Mouse (Mus musculus) limb, embryonic 12.5 days (tissue): Measurements from ENCODE around the gene Rhbdf1. TPM values are rescaled to one million over a fixed set of nuclear protein-coding genes. Genes with fewer than 3 reads are reported as not detected.

Source experiments
- ATAC-seq: fragments of 200-750 bp; cut with Nextera tagmentation; 2 replicates; pipeline ENCODE4 v1.8.0; 2017; ENCODE audit warnings: low read depth, moderate TSS enrichment; ENCODE audit not compliant: insufficient number of reproducible peaks, insufficient read depth, low FRiP score, low TSS enrichment
- H3K27ac ChIP-seq: fragments of 300-500 bp; sonication (generic); 2 replicates; pipeline ENCODE4 v1.5.1; 2016; ENCODE audit warnings: mild to moderate bottlenecking, moderate library complexity
- H3K27me3 ChIP-seq: fragments of 300-500 bp; sonication (generic); 2 replicates; pipeline ENCODE4 v1.6.1; 2016; ENCODE audit warnings: mild to moderate bottlenecking, moderate library complexity
- H3K36me3 ChIP-seq: fragments of 300-500 bp; sonication (generic); 2 replicates; pipeline ENCODE4 v1.6.1; 2016; ENCODE audit warnings: mild to moderate bottlenecking, moderate library complexity
- H3K4me1 ChIP-seq: fragments of 300-500 bp; sonication (generic); replicated peaks from 2 replicates; pipeline ENCODE4 v1.6.1; 2016
- H3K4me2 ChIP-seq: fragments of 300-500 bp; sonication (generic); 2 replicates; pipeline ENCODE4 v1.6.1; 2016; ENCODE audit warnings: mild to moderate bottlenecking, moderate library complexity
- H3K4me3 ChIP-seq: fragments of 300-500 bp; sonication (generic); replicated peaks from 2 replicates; pipeline ENCODE4 v1.5.1; 2016; ENCODE audit warnings: mild to moderate bottlenecking
- H3K9ac ChIP-seq: fragments of 300-500 bp; sonication (generic); replicated peaks from 2 replicates; pipeline ENCODE4 v1.6.1; 2016; ENCODE audit warnings: mild to moderate bottlenecking, moderate library complexity
- H3K9me3 ChIP-seq: fragments of 300-500 bp; sonication (generic); 2 replicates; pipeline ENCODE4 v1.6.1; 2016; ENCODE audit warnings: mild to moderate bottlenecking, moderate library complexity
- WGBS: fragments of 180-500 bp; shearing (Covaris S2); methylation state at CpG from one replicate; pipeline ENCODE4 v1.1.7; 2016; 5-methylcytosine and 5-hydroxymethylcytosine counted together
- polyA plus RNA-seq: library from polyadenylated mRNA; unstranded; fragments of >200 nt; fragmentation: Nextera tagmentation; extraction: Ambion mirVana; gene quantifications from 2 replicates; pipeline ENCODE4 v1.2.1, GENCODE M21; 2016

Gene Rhbdf1
- polyA plus RNA-seq, 1 experiment from 2014 or later, result 39.8 TPM

DNA sequence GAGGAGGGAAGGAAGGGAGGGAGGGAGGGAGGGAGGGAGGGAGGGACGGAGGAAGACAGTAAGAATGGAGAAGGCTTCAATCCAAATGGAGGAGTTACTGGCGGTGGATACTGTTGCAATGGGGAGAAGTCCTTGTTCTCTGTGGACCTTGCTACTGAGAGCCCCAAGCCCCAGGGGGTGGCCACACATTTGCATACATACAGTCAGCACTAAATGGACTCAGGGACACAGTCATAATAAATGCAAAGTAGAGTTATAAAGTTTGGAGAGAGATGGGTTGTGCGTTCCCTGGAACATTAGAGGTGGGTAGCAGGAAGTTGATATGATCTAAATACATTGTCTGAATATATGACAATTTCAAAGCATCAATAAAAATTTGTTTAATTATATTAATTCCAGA lies 36.1 kb downstream of the Rhbdf1 start:
- ATAC-seq, result no peak
- H3K9ac ChIP-seq, result no peak overlapping the region
- H3K4me3 ChIP-seq, result no peak overlapping the region
- no peaks in the 10 kb centered on the region for H3K4me1 ChIP-seq
- no peak overlapping the region for H3K4me2 ChIP-seq
- H3K9me3 ChIP-seq, result no peaks in the 10 kb centered on the region
- H3K27ac ChIP-seq, result no peak overlapping the region
- no peaks in the 10 kb centered on the region for H3K36me3 ChIP-seq
- 88% methylated on average over 3 of the region's 3 CpGs for WGBS
- H3K27me3 ChIP-seq, result no peaks in the 10 kb centered on the region; the same call in 1 of the 2 replicates

DNA sequence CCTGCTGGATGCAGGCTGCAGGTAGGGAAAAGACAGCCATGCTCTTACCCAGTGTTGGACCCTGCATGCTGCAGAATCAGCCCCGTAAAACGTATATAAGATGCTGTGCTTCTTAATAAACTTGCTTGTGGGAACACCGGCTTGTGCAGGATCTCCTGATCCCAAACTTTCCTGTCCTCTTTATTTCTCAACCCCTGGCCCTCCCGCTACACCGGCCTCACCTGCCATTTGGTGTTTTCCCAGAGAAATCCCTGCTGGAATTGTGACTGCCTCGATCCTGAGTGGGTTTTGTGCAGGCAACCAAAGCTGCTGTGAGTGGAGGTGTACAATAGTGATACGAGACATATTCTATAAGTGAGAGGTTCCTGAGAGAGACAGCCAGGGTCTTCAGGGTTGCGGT lies 37.6 kb downstream of the Rhbdf1 start:
- ATAC-seq, result no peak
- Histone ChIP-seq H3K4me3 (no peak overlapping the region), H3K4me1 (no peaks in the 10 kb centered on the region), H3K36me3 (no peaks in the 10 kb centered on the region), H3K4me2 (no peak overlapping the region), H3K9me3 (no peaks in the 10 kb centered on the region), H3K27ac (no peak overlapping the region), H3K9ac (no peak overlapping the region), H3K27me3 (no peaks in the 10 kb centered on the region)
- WGBS, result 85% methylated on average over 8 of the region's 8 CpGs

DNA sequence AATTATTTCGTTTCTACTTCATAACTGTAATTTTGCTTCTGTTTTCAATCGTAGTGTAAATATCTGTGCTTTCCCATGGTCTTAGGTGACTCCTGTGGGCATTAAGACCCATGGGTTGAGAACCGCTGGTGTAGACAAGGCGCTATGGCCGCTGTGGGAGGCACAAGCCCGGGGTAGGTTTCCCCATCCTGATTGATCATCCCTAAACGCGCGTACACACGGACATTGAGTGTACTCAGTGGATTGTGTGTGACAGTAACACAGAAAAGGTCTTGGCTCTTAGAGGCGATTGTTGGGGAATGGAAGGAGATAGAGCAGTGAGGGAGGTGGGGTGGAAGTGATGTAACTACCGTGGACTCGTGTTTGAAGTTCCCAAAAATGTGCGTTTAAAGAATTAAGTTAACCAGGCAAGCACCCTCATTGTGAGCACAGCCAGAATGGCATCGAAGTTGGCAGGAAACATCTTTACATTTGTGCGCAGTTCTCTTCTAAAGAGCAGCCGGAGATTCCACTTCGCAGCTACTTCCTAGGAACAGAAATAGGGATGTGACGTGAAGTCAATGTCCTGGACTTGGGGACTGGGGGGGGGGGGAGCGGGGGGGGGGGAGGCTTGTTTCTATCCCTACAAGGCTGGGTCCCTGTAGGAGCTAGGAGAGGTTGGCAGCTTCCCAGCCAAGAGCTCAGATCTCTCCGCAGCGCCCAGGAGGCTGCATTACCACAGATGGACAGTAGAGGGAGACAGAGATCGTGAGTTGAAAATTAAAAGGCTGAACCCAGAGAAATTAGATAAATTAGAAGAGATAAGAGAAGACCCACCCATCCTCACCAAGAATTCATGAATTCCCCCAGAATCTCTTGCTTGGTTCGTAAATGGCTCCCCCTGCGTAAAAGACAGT lies 39.9 kb downstream of the Rhbdf1 start:
- Histone ChIP-seq H3K27me3 (no peaks in the 10 kb centered on the region), H3K4me2 (no peak overlapping the region), H3K27ac (no peak overlapping the region), H3K9ac (no peak overlapping the region), H3K9me3 (peaks cover 3% of the 10 kb centered on the region; the same call in 1 of the 2 replicates), H3K4me1 (no peaks in the 10 kb centered on the region), H3K4me3 (no peak overlapping the region), H3K36me3 (no peaks in the 10 kb centered on the region)
- no peak for ATAC-seq
- 51% methylated on average over 24 of the region's 25 CpGs for WGBS

DNA sequence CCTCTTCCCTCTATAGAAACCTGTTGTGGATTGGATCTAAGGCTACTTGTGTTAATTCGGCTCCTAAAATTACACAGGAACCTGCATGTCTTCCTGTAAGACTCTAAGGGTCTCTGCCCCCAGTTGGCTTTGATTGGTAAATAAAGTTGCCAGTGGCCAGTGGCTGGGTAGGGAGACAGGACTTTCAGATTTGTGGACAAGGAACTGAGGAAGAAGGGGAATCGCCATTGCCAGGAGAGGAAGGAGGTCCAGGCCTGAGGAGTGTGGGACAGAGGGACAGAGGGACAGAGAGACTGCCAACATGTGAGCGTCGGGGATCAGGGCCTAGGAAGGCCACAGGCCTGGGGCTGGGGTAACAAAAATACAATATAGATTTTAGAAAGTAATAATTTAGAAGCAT lies 40.9 kb downstream of the Rhbdf1 start:
- Histone ChIP-seq H3K9me3 (peaks cover 3% of the 10 kb centered on the region; the same call in 1 of the 2 replicates), H3K36me3 (no peaks in the 10 kb centered on the region), H3K9ac (no peak overlapping the region), H3K27me3 (no peaks in the 10 kb centered on the region), H3K4me2 (no peak overlapping the region), H3K27ac (no peak overlapping the region), H3K4me3 (no peak overlapping the region), H3K4me1 (no peaks in the 10 kb centered on the region)
- ATAC-seq, result no peak
- 74% methylated on average over 4 of the region's 4 CpGs for WGBS

DNA sequence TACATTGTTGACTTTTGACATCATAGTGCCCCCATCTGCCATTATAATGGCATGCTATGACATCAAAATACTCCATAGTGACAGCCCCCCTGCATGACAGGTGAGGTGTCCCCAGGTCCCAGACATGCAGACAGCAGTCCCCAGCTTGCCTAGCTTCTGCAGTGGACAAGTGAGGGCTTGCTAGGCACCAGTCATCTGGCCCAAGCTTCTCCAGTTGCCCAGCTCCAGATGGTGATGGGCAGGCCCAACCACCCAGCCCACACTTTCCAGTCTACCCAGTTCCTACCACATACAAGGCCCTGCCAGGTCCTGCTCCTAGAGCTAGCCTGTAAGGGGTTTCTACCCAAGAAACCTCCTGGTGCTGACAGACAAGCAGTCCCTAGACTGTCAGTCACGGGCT lies 43.6 kb downstream of the Rhbdf1 start:
- Histone ChIP-seq H3K9ac (no peak overlapping the region), H3K27me3 (no peaks in the 10 kb centered on the region), H3K9me3 (peaks cover 3% of the 10 kb centered on the region; the same call in 1 of the 2 replicates), H3K4me2 (no peak overlapping the region), H3K27ac (no peak overlapping the region), H3K4me3 (no peak overlapping the region), H3K4me1 (no peaks in the 10 kb centered on the region), H3K36me3 (no peaks in the 10 kb centered on the region)
- ATAC-seq, result no peak
- WGBS, result 89% methylated on average over 1 of the region's 1 CpGs

DNA sequence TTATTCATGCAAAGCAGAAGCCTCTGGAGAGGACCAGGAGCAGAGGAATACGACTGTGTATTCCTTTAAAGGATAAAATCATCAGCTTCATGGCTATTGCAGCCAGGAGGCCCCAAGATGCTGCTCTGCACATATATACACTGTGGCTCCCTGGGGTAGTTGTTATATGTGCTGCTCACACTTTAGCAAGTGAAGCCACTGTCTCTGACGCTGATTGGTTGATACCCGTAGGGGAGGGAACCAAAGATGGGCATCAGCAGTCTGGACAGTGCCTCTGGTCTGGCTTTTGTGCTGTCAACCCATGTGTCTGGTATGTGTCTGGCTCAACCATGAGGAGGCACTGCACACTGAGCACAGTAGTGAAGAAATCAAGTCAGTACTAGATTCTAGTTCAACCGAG lies 55.4 kb downstream of the Rhbdf1 start:
- 76% methylated on average over 4 of the region's 4 CpGs for WGBS
- H3K9ac ChIP-seq, result no peak overlapping the region
- no peak overlapping the region for H3K27ac ChIP-seq
- H3K9me3 ChIP-seq, result no peaks in the 10 kb centered on the region
- peaks cover 3% of the 10 kb centered on the region for H3K4me1 ChIP-seq
- H3K27me3 ChIP-seq, result peaks cover 3% of the 10 kb centered on the region
- no peak overlapping the region for H3K4me2 ChIP-seq
- no peak overlapping the region for H3K4me3 ChIP-seq
- no peak for ATAC-seq
- H3K36me3 ChIP-seq, result no peaks in the 10 kb centered on the region

DNA sequence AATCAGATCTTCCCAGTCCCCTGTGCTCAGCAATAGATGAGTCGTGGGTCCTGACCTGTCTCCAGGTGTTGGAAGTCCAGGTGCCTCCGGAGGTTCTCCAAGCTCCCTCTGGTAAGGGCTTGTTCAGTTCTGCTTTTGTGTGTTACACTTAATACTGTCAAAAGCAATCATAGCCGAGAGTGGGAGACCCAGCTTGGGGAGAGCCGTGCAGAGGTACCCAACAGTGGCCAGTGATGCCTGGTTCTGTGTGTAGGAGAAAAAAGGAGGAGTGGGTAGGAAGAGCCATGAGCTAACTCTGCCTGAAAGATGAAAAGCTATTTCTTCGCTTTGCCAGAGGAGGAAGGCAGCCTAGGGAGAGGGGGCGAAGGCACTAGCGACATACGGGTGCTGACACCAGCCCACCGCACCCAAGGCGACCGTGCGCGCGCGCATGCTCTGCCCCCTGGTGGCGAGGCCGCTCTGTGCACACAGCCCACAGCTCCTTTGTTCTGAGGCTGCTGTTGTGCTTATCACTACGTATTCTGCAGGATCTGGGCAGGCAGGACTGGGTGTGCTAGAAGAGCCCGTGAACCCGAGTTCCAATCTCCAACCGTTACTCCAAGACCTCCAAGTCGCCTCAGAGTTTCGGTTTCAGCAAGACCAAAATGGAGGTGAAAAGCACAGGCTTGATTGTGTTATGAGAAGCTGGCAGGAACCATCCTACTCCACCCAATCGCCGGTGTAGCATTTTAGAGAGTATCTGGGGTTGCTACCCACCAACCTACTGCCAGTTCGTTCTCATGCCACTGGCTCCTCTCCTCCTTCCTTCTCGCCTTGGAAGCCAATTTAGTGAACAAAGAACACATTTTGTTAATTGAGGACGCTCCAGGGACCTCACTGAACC lies 59.9 kb downstream of the Rhbdf1 start:
- Histone ChIP-seq H3K27me3 (peaks cover 21% of the 10 kb centered on the region), H3K9ac (peak overlapping the region; percentile 52), H3K4me1 (peaks cover 7% of the 10 kb centered on the region), H3K4me2 (peak overlapping the region; percentile 66), H3K36me3 (no peaks in the 10 kb centered on the region), H3K4me3 (peak overlapping the region; percentile 34), H3K9me3 (no peaks in the 10 kb centered on the region), H3K27ac (no peak overlapping the region)
- WGBS, result 14% methylated on average over 28 of the region's 28 CpGs
- peak; percentile 90 for ATAC-seq

DNA sequence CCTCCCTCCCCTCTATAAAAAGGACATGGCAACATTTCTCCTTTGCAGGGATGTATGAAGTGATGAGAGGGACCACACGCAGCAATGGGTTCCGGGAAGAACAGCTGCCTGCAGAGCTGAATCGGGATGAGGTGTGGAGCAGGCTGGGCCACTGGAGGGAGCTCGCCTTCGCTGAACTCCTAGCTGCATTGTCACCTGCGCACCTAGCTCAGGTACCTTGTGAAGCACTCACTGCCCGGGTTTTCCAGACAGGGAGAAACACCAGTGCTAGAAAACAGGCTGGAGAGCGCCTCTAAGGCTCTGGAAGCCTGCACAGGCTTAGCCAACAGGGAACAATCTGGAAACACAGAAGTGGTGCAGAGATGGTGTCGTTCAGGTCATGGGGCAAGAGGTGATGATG lies 60.6 kb downstream of the Rhbdf1 start:
- Histone ChIP-seq H3K27me3 (peaks cover 21% of the 10 kb centered on the region), H3K4me3 (peak overlapping the region; percentile 34), H3K36me3 (no peaks in the 10 kb centered on the region), H3K4me2 (peak overlapping the region; percentile 66), H3K9me3 (no peaks in the 10 kb centered on the region), H3K9ac (no peak overlapping the region), H3K4me1 (peaks cover 7% of the 10 kb centered on the region), H3K27ac (no peak overlapping the region)
- 4% methylated on average over 9 of the region's 9 CpGs for WGBS
- ATAC-seq, result peak; percentile 45; the same call in 1 of the 2 replicates

DNA sequence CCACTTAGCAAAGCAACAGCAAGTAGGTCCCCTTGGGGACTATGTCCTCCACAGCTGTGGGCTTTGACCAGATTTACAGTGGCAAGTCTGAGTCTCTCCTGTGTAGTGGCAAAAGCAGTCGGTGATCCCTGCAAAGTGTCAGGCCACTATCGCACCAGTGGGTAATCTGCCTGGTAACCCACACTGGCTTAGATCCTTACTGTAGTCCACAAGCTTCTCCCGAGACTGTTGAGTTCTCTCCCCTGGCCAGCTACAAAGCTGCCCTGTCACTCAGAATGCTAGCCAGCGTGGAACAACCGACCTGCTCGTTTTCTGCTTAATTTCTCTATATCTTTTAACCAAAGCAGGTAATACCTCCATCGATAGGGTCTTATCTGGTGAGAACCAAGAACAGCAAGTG lies 61.8 kb downstream of the Rhbdf1 start:
- H3K9me3 ChIP-seq, result no peaks in the 10 kb centered on the region
- no peak overlapping the region for H3K4me3 ChIP-seq
- ATAC-seq, result no peak
- H3K27me3 ChIP-seq, result peaks cover 21% of the 10 kb centered on the region
- 82% methylated on average over 7 of the region's 7 CpGs for WGBS
- no peak overlapping the region for H3K27ac ChIP-seq
- peaks cover 7% of the 10 kb centered on the region for H3K4me1 ChIP-seq
- no peak overlapping the region for H3K4me2 ChIP-seq
- no peaks in the 10 kb centered on the region for H3K36me3 ChIP-seq
- no peak overlapping the region for H3K9ac ChIP-seq
